Comparison of ENCODE assay signal across 11 mouse cellular contexts in the genomic region with DNA sequence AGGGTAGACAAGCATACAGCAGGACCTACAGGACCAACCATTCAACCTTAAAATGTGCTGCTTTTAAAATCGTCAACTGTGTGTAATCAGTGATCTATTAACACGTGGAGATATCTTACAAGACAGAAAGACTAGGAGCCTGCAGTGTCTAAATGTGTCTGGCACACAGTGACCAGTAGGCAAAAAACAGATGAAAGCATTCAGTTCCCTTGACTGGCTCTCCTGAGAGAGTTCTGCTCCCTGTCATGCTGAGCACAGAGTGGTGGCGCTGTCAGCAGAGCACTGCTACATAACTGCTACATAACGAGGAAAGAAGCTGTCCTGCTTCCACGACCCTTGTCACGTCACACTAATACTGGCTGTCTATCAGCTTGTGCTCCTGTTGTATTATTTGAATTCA. TPM values are rescaled to one million over a fixed set of nuclear protein-coding genes. Genes with fewer than 3 reads are reported as not detected.
A peak's percentile ranks its signal among the peaks of the same experiment; 100 is the strongest.
DNase-seq lines count a peak whose midpoint lies in the region; ATAC-seq lines count a peak whose summit lies in the region.
"Had no signal": no experiment of that assay in that cellular context is flagged by ENCODE, and none has a peak within 500 bp of the region (broad histone marks: within the 10 kb centered on the region; RNA-seq: fewer than 3 reads in every experiment).

No protein-coding gene starts in this region.

- no peak overlapping the region for H3K4me3 ChIP-seq in midbrain, embryonic 13.5 days (replicated peaks)
- H3K4me3 ChIP-seq in midbrain, embryonic 11.5 days (ENCODE audit: low read depth, low read length) = no peak overlapping the region
- H3K4me3 ChIP-seq in neural tube, embryonic 15.5 days (replicated peaks) = no peak overlapping the region

- WGBS in midbrain, embryonic 13.5 days = 31% methylated on average over 6 of the region's 6 CpGs
- WGBS in midbrain, embryonic 11.5 days = 49% methylated on average over 6 of the region's 6 CpGs
- 26% methylated on average over 6 of the region's 6 CpGs for WGBS in neural tube, embryonic 15.5 days

- H3K4me1 ChIP-seq in midbrain, embryonic 13.5 days (replicated peaks) = peaks cover 28% of the 10 kb centered on the region
- H3K4me1 ChIP-seq in midbrain, embryonic 11.5 days (ENCODE audit: control insufficient read depth, insufficient read depth, low read length) = no peaks in the 10 kb centered on the region; the same call in none of the 2 replicates
- peaks cover 20% of the 10 kb centered on the region for H3K4me1 ChIP-seq in neural tube, embryonic 15.5 days

- H3K27ac ChIP-seq in midbrain, embryonic 13.5 days = peak overlapping the region; percentile 7; the same call in 1 of the 2 replicates
- H3K27ac ChIP-seq in midbrain, embryonic 11.5 days (ENCODE audit: low read depth, low read length) = no peak overlapping the region
- H3K27ac ChIP-seq in neural tube, embryonic 15.5 days (replicated peaks) = no peak overlapping the region

- H3K9me3 ChIP-seq in midbrain, embryonic 13.5 days = no peaks in the 10 kb centered on the region
- H3K9me3 ChIP-seq in midbrain, embryonic 11.5 days (ENCODE audit: control insufficient read depth, low read length) = no peaks in the 10 kb centered on the region
- no peaks in the 10 kb centered on the region for H3K9me3 ChIP-seq in neural tube, embryonic 15.5 days (replicated peaks)

- intact Hi-C loops in gastrocnemius, postnatal 36 days (cut with DNase I) = loop anchor here (5.0 kb wide), 1 partner anchor 220 kb away; no protein-coding TSS in a partner anchor

- no peak overlapping the region for H3K9ac ChIP-seq in midbrain, embryonic 13.5 days (replicated peaks)
- no peak overlapping the region for H3K9ac ChIP-seq in midbrain, embryonic 11.5 days (ENCODE audit: low read length)
- H3K9ac ChIP-seq in neural tube, embryonic 15.5 days (replicated peaks) = no peak overlapping the region

- H3K36me3 ChIP-seq in midbrain, embryonic 13.5 days = no peaks in the 10 kb centered on the region
- H3K36me3 ChIP-seq in midbrain, embryonic 11.5 days (ENCODE audit: control insufficient read depth, insufficient read depth, low read length) = no peaks in the 10 kb centered on the region
- H3K36me3 ChIP-seq in neural tube, embryonic 15.5 days = no peaks in the 10 kb centered on the region

- no peaks in the 10 kb centered on the region for H3K27me3 ChIP-seq in midbrain, embryonic 13.5 days
- no peaks in the 10 kb centered on the region for H3K27me3 ChIP-seq in midbrain, embryonic 11.5 days (ENCODE audit: control insufficient read depth, insufficient read depth, low read length)
- H3K27me3 ChIP-seq in neural tube, embryonic 15.5 days (replicated peaks) = no peaks in the 10 kb centered on the region

- no peak for DNase-seq in frontal cortex, adult 2 months (ENCODE audit: extremely low spot score in 1 of 2, low spot score in 1 of 2)
- no peak for DNase-seq in midbrain, embryonic 11.5 days (ENCODE audit: low spot score, missing footprints)
- peak; percentile 79 for DNase-seq in kidney, adult 9 months
- DNase-seq in gastrocnemius, postnatal 25 days = no peak
- DNase-seq in gastrocnemius, postnatal 36 days = no peak
- DNase-seq: adrenal gland, adult 2 months; left cerebral cortex, postnatal 4 days had no signal

- H3K4me2 ChIP-seq in midbrain, embryonic 13.5 days (replicated peaks) = no peak overlapping the region
- no peak overlapping the region for H3K4me2 ChIP-seq in midbrain, embryonic 11.5 days
- H3K4me2 ChIP-seq in neural tube, embryonic 15.5 days = no peak overlapping the region

- ATAC-seq in frontal cortex, adult (ENCODE audit: low TSS enrichment) = peak; percentile 60
- 0 out of 2 replicates have a peak, but pooled peaks have one; percentile 20 for ATAC-seq in midbrain, embryonic 13.5 days
- ATAC-seq in midbrain, embryonic 11.5 days (ENCODE audit: low FRiP score) = no peak
- 0 out of 2 replicates have a peak, but pooled peaks have one; percentile 40 for ATAC-seq in neural tube, embryonic 15.5 days (ENCODE audit: low FRiP score)
- ATAC-seq: CD4-positive, CD25-positive, alpha-beta regulatory T cell, adult 4 months had no signal

RNA-seq across cellular contexts. Expression of gene Prkacb, which starts 30.2 kb away (rescaled TPM):
- 193 and 194 TPM in 2 replicates for polyA plus RNA-seq in frontal cortex, adult 2 months (2012; rRNA removed)
- 119 and 126 TPM in 2 replicates for polyA plus RNA-seq in midbrain, embryonic 13.5 days (2015; fragmentation: Nextera tagmentation; extraction: Ambion mirVana)
- polyA plus RNA-seq in midbrain, embryonic 11.5 days (2014; fragmentation: Nextera tagmentation; extraction: Ambion mirVana) = 73.0 and 76.8 TPM in 2 replicates
- 169 and 193 TPM in 2 replicates for polyA plus RNA-seq in neural tube, embryonic 15.5 days (2015; fragmentation: Nextera tagmentation; extraction: Ambion mirVana)
- 10 to 100 TPM; 34.8 to 35.1 TPM for total RNA-seq in gastrocnemius, postnatal 25 days (2021)
- total RNA-seq in gastrocnemius, postnatal 36 days (2021) = 10 to 100 TPM; 35.5 to 39.4 TPM
